Mouse (Mus musculus) adrenal gland, postnatal 4 days (tissue): Measurements from ENCODE around the gene Htr1d. TPM values are rescaled to one million over a fixed set of nuclear protein-coding genes. Genes with fewer than 3 reads are reported as not detected.
A peak's percentile ranks its signal among the peaks of the same experiment; 100 is the strongest.

ENCODE experiments used
- DNase-seq, 2 experiments: peaks; one replicate each; pipeline ENCODE4 v3.0.0; 2021 to 2022; ENCODE audit warnings: low spot score in 2 of 2, mixed read lengths in 2 of 2
- long read RNA-seq, 2 experiments: library from polyadenylated mRNA; stranded (forward); transcript quantifications; one replicate each; pipeline ENCODE4 v2.0.0; 2021
- total RNA-seq, 2 experiments: library from RNA; stranded (reverse); gene quantifications; 2 replicates each; pipeline ENCODE4 v1.2.3; 2021

The Htr1d gene
- under 1 TPM; 0.34 to 0.99 TPM for total RNA-seq
- long read RNA-seq, experiment 1: 0 reads
- long read RNA-seq, experiment 2: 0 reads

GRCm38 (mm10) chr4:136423224-136423623, at the start of gene Htr1d:
Gene Htr1d, plus strand, starts transcription at chr4:136423524.
- no peak for DNase-seq

GRCm38 (mm10) chr4:136377001-136377400, 46.3 kb upstream of the Htr1d start:
- no peak for DNase-seq

DNA sequence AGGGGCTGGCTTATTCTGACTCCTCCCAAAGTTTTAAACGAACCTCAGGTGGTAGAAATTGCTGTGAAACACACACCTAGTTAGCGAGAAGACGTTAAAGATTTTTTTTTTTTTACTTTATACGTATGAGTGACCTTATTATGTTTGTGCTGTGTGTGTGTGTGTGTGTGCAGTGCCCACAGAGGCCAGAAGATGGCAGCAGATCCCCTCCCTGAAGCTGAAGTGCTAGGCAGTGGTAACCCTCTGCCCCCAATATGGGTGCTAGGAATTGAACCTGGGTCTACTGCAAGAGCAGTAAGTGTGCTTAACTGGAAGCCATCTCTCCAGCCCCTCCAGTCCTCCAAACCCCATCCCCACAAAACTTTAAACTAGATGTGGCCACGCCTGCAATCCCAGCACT, 40.3 kb upstream of the Htr1d start:
- DNase-seq: no peak

GRCm38 (mm10) chr4:136383839-136384238, 39.5 kb upstream of the Htr1d start:
- no peak for DNase-seq

GRCm38 (mm10) chr4:136387261-136387660, 36.1 kb upstream of the Htr1d start:
- no peak for DNase-seq

DNA sequence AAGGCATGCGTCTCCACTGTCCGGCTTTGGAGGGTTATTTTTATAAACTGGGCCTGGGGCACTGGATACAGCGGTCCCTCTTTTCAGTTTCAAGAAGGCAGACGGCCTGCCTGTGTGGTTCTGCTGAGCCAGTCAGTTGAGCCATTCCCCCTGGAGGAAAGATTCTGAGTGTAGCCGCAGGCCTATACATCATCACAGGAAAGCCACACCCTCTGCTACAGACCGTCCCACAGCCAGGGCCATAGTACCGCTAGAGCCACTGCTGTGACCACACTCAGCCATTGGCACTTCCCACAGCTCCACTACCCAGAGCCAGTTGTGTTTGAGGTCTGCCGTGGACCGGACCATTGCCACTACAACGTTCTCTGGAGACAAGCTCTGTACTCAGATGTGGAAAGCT, 21.5 kb upstream of the Htr1d start:
- no peak for DNase-seq

DNA sequence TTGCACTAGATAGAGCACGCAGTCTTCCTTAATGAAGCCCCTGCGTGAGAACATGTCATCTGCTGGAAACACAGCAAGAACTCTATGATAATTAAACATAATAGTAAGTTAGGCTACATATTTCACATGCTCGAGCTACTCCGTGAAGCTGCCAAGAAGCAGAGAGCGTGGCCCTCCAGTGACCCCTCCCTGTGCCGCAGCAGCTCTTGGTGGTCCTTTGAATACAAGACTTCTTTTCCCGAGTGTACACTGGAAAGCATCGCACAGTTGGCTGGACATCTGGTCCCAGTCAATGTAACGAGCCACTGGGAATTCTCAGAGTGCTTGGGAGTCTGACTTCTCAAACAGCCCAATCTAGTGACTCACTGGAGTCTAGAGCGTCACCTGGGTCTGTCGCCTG, 15.5 kb upstream of the Htr1d start:
- no peak for DNase-seq

DNA sequence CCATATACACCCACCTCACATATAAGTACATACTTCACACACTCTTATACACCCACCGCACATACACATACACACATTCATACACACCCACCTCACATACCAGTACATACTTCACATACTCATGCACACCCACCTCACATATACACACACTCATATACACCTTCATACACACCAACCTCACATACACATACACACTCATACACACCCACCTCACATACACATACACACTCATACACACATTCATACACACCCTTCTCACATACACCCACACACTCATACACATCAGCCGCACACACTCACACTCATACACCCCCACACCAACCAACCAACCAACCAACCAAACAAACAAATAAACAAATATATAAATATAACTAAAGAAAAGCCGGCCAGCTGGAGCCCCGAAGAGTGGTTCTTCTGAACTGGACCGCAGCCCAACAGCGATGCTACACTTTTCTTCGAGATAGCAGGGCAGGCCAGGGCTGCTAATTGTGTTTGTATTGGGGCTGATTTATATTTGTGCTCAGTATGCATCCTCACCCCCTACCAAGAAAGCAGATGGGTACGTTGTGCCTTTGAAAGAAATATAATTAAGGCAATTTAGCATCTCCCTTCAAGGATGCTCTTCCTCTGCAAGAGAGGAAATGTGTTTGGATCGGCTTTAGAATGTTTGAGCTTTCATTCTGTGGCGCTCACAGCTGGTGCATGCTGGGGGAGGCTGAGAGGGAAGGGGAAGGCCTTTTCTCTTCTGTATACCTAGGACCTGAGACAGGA, 11.1 kb upstream of the Htr1d start:
- no peak for DNase-seq

DNA sequence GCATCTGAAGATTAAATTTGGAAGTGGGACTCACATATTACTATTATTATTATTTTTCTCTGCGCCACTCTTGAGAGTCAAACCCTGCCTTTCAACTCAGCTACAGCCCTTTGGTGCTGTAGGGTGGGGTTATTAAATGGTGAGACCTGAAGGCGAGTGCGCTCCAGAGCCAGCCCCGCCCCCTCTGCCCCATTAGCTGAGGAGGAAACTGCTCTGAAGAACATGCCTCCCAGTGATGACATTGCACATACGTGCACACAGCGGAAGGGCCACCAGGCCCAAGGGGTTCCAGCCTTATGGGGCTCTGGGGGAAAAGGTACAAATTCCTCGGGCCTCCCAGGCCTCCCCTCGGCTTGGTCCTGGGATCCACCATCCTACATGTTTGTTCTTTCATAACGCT, 7.8 kb upstream of the Htr1d start:
- no peak for DNase-seq

DNA sequence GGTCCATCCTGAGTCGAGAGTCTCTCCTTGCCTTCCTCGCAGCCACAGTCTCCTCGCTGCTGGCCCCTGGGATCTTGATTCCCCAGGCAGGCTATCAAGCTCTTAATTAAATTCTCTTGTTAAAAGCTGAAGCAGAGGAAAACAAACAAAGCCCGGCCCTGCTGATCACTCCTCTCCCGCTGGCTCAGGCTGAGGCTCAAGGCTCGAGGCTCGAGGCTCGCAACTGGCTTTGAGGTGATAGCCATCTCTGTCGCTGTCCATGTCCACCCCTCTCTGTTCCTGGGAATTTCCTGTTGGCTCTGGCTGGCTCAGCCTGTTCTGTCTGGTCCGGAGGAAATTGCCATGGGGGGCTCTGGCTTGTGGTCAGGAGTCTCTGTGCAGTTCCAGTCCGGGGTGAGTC, 4.4 kb upstream of the Htr1d start:
- DNase-seq: no peak

GRCm38 (mm10) chr4:136419386-136419785, 3.9 kb upstream of the Htr1d start:
- no peak for DNase-seq

- no peak for DNase-seq
Observed at GRCm38 (mm10) chr4:136424120-136424999, 1.0 kb downstream of the Htr1d start.

GRCm38 (mm10) chr4:136425000-136425288, 1.6 kb downstream of the Htr1d start:
- DNase-seq: no peak

DNA sequence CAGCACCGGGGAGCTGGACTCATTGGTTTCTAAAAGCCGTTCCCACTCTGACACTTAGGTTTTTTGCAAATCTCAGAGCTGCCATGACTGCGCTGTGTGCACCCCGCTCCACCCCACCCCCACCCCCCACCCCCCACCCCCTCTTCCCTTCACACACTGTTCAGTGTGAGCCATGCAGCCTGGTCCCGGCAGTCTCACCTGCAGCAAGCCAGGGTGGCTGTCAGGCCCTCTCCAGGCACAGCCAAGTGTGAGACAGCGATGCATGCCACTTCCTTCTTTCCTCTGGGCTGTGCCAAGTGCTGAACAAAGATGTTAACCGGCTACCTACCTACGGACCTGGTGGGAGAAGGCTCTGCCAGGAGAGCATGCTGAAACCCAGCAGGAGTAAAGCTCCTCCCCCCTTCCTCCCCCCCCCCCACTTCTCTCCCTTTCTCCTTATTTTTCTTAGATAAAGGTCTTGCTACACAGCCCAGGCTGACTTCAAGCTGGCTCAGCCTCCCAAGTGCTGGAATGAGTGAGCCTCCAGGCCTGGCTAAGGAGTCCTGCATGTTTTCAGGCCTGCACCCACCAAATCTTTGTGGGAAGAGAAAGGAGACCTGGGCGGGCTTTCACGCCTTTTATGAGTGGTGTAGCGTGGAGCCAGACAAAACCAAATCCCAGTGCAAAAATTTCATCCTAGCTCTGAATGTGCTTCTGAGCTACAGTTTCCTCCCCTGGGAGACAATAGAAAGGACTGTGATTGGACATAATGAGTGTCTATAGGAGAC, 7.5 kb downstream of the Htr1d start:
- no peak for DNase-seq

- peak in 1 of 2 experiments; percentile 35 for DNase-seq
Observed at GRCm38 (mm10) chr4:136431376-136431693, 8.0 kb downstream of the Htr1d start.

DNA sequence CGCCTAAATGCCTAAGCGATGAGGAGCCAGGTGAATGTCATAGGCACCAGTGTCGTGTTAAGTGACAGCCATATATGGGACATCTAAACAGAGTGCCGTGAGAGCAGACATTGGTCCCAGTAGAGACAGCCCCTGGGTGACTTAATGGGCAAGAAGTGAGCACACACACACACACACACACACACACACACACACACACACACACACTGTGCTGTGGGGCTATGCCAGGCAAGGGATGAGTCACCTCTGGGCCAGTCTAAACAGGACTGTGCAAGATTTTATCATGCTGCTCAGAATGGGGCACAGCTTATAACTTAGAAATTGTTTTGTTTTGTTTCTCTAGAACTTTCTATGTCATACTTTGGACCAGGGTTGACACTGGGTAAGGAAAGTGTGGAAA, 10.7 kb downstream of the Htr1d start:
- no peak for DNase-seq

DNA sequence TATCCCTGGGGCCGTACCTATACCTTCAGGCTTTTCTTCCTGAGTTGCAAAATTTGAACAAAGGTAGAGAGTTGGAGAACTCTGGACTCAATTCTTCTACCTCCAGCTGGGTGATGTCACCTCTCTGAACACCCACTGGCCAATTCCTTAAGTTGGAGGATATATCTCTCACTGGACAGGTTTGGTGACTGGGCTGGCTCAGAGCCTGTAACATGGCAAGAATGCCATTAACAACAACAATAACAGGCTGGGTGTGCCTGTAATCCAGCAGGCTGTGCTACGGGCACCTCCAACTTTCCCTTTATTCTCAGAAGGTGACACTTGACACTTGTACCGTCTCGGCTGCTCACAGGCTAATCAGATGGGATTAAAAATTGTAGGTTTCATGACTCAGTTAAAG, 15.8 kb downstream of the Htr1d start:
- DNase-seq: no peak

DNA sequence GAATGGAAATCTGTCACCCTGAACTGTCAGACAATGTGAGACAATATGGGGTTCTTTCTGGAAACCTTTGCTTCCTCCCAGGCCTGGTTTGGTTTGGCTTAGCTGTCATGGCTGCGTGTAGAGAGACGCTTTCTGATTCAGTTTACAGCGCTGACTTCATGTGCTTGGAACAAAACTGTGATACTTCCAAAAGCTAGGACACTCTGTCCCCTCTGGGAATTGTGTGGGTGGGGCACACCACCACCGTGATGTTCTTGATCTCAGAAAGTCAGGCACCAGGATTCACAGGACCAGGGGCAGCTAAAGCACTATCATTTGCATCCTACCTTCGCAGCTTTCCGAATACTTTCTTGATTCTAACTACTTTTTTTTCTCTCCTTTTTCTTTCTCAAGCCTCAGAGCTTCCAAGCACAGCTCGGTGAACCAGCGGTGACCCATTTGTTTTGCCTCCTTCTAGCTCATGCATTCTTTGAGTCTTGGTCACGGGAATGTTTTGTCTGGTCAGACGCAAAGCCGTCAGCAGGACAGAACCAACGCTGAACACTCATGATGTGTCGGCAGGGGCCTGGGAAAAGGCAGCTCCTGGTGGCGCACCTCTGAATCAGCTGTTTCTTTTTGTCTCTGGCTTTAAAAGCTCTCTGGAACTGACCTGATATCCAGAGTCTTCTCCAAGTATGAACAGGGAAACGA, 18.2 kb downstream of the Htr1d start:
- DNase-seq: no peak

DNA sequence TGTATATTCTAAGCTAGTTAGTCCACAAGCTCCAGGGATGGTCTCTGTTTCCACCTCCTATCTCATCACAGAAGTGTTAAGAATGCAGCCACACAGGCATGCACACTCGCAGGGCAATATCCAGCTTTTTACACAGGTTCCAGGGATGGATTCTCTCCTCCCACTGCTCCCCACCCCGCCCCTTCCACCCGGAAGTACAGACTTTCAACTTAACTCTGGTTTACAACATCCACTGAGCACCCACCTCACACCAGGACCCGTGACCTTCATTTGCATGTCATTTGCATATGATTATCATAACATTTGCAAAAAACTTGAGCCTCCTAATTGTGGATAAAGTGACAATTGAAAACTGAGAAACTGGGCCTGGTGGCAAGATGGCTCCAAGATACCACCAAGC, 21.2 kb downstream of the Htr1d start:
- DNase-seq: no peak

- no peak for DNase-seq
Observed at GRCm38 (mm10) chr4:136449795-136450194, 26.5 kb downstream of the Htr1d start.

- no peak for DNase-seq
Observed at GRCm38 (mm10) chr4:136450271-136450670, 26.9 kb downstream of the Htr1d start.
